Mouse (Mus musculus) liver, embryonic 11.5 days (tissue): Measurements from ENCODE around the gene Flt1. TPM values are rescaled to one million over a fixed set of nuclear protein-coding genes. Genes with fewer than 3 reads are reported as not detected.

ENCODE experiments used
- ATAC-seq: fragments of 200-750 bp; cut with Nextera tagmentation; replicated peaks from 2 replicates; pipeline ENCODE4 v1.8.0; 2017; ENCODE audit warnings: moderate number of reproducible peaks, mild to moderate bottlenecking, moderate TSS enrichment, moderate library complexity; ENCODE audit not compliant: low FRiP score
- DNase-seq: peaks from one replicate; pipeline ENCODE4 v3.0.0-alpha.2; 2017; ENCODE audit warnings: low spot score
- H3K27ac ChIP-seq: fragments of 300-500 bp; sonication (generic); 2 replicates; pipeline ENCODE4 v1.5.1; 2014; ENCODE audit warnings: mild to moderate bottlenecking, low read depth, low read length, control low read depth
- H3K27me3 ChIP-seq: fragments of 300-500 bp; sonication (generic); replicated peaks from 2 replicates; pipeline ENCODE4 v1.6.1; 2014; ENCODE audit warnings: low read length, mixed read lengths; ENCODE audit not compliant: control insufficient read depth, insufficient read depth
- H3K36me3 ChIP-seq: fragments of 300-500 bp; sonication (generic); 2 replicates; pipeline ENCODE4 v1.6.1; 2014; ENCODE audit warnings: mild to moderate bottlenecking, low read length, moderate library complexity, mixed read lengths; ENCODE audit not compliant: control insufficient read depth, insufficient read depth
- H3K4me1 ChIP-seq: fragments of 300-500 bp; sonication (generic); replicated peaks from 2 replicates; pipeline ENCODE4 v1.6.1; 2014; ENCODE audit warnings: low read length, mixed read lengths; ENCODE audit not compliant: control insufficient read depth, insufficient read depth
- H3K4me2 ChIP-seq: fragments of 300-500 bp; sonication (generic); 2 replicates; pipeline ENCODE4 v1.6.1; 2014; ENCODE audit warnings: mild to moderate bottlenecking, control low read depth, moderate library complexity
- H3K4me3 ChIP-seq: fragments of 300-500 bp; sonication (generic); 2 replicates; pipeline ENCODE4 v1.5.1; 2014; ENCODE audit warnings: low read depth, low read length, control low read depth
- H3K9ac ChIP-seq: fragments of 300-500 bp; sonication (generic); 2 replicates; pipeline ENCODE4 v1.6.1; 2014; ENCODE audit warnings: low read depth, low read length, control low read depth
- H3K9me3 ChIP-seq: fragments of 300-500 bp; sonication (generic); 2 replicates; pipeline ENCODE4 v1.6.1; 2016; ENCODE audit warnings: low read length, inconsistent platforms, mixed read lengths; ENCODE audit not compliant: control insufficient read depth
- WGBS: fragments of 180-500 bp; shearing (Covaris S2); extraction: QIAGEN DNeasy Blood & Tissue Kit; methylation state at CpG from one replicate; pipeline ENCODE4 v1.1.7; 2014; 5-methylcytosine and 5-hydroxymethylcytosine counted together
- polyA plus RNA-seq: library from polyadenylated mRNA; unstranded; fragments of >200 nt; fragmentation: Nextera tagmentation; extraction: Ambion mirVana; gene quantifications from 2 replicates; pipeline ENCODE4 v1.2.1, GENCODE M21; 2014

The Flt1 gene
- polyA plus RNA-seq, result 11.2 and 11.5 TPM in 2 replicates

GRCm38 (mm10) chr5:147725831-147726700 is at the start of gene Flt1:
Flt1 (minus strand) TSS chr5:147726011.
- H3K4me1 ChIP-seq, result peaks cover 8% of the 10 kb centered on the region; the same call in 1 of the 2 replicates
- H3K4me3 ChIP-seq, result peak within 1 kb of the TSS; percentile 48
- DNase-seq, result peak; percentile 45
- peak within 1 kb of the TSS; percentile 67 for H3K4me2 ChIP-seq
- H3K9ac ChIP-seq, result 0 out of 2 replicates have a peak within 1 kb of the TSS, but pooled peaks have one; percentile 12
- H3K27me3 ChIP-seq, result peaks cover 76% of the 10 kb centered on the region
- under 1% methylated on average over 79 of the region's 82 CpGs for WGBS
- H3K9me3 ChIP-seq, result no peaks in the 10 kb centered on the region
- H3K27ac ChIP-seq, result no peak within 1 kb of the TSS
- H3K36me3 ChIP-seq, result no peaks in the 10 kb centered on the region
- peak; percentile 37 for ATAC-seq

GRCm38 (mm10) chr5:147775222-147775621 is 49.4 kb upstream of the Flt1 start:
- no peaks in the 10 kb centered on the region for H3K4me1 ChIP-seq

GRCm38 (mm10) chr5:147769918-147770317 is 44.1 kb upstream of the Flt1 start:
- Histone ChIP-seq H3K4me3 (no peak overlapping the region), H3K27ac (no peak overlapping the region), H3K4me2 (no peak overlapping the region), H3K9ac (no peak overlapping the region), H3K36me3 (no peaks in the 10 kb centered on the region), H3K4me1 (no peaks in the 10 kb centered on the region), H3K9me3 (peaks cover 3% of the 10 kb centered on the region; the same call in 1 of the 2 replicates), H3K27me3 (no peaks in the 10 kb centered on the region; the same call in 1 of the 2 replicates)
- ATAC-seq, result no peak
- DNase-seq, result no peak
- 69% methylated on average over 6 of the region's 6 CpGs for WGBS

More at GRCm38 (mm10) chr5:147775222-147775621, 49.4 kb upstream of the Flt1 start:
- Histone ChIP-seq H3K27ac (no peak overlapping the region), H3K4me3 (no peak overlapping the region), H3K9me3 (peaks cover 3% of the 10 kb centered on the region; the same call in 1 of the 2 replicates), H3K36me3 (no peaks in the 10 kb centered on the region), H3K4me2 (no peak overlapping the region), H3K27me3 (no peaks in the 10 kb centered on the region), H3K9ac (no peak overlapping the region)
- DNase-seq, result no peak
- no peak for ATAC-seq
- 55% methylated on average over 7 of the region's 7 CpGs for WGBS

GRCm38 (mm10) chr5:147764061-147764460 is 38.2 kb upstream of the Flt1 start:
- no peak overlapping the region for H3K4me2 ChIP-seq
- WGBS, result 87% methylated on average over 4 of the region's 4 CpGs
- no peaks in the 10 kb centered on the region for H3K9me3 ChIP-seq
- no peaks in the 10 kb centered on the region for H3K27me3 ChIP-seq
- DNase-seq (no peak), ATAC-seq (no peak)
- H3K4me3 ChIP-seq, result no peak overlapping the region
- H3K27ac ChIP-seq, result no peak overlapping the region
- H3K4me1 ChIP-seq, result peaks cover 6% of the 10 kb centered on the region
- H3K9ac ChIP-seq, result no peak overlapping the region
- no peaks in the 10 kb centered on the region for H3K36me3 ChIP-seq

- Histone ChIP-seq H3K9ac (no peak overlapping the region), H3K4me3 (no peak overlapping the region), H3K36me3 (no peaks in the 10 kb centered on the region), H3K4me1 (peaks cover 8% of the 10 kb centered on the region), H3K4me2 (no peak overlapping the region), H3K27me3 (no peaks in the 10 kb centered on the region), H3K27ac (no peak overlapping the region), H3K9me3 (no peaks in the 10 kb centered on the region)
- ATAC-seq (no peak), DNase-seq (no peak)
- WGBS, result 33% methylated on average over 8 of the region's 8 CpGs
Observed at GRCm38 (mm10) chr5:147761984-147762383, 36.2 kb upstream of the Flt1 start.

GRCm38 (mm10) chr5:147761275-147761674 is 35.5 kb upstream of the Flt1 start:
- Histone ChIP-seq H3K27ac (no peak overlapping the region), H3K9ac (no peak overlapping the region), H3K9me3 (no peaks in the 10 kb centered on the region), H3K27me3 (no peaks in the 10 kb centered on the region), H3K36me3 (no peaks in the 10 kb centered on the region), H3K4me2 (peak overlapping the region; percentile 30; the same call in 1 of the 2 replicates), H3K4me3 (no peak overlapping the region), H3K4me1 (peaks cover 8% of the 10 kb centered on the region)
- 11% methylated on average over 9 of the region's 9 CpGs for WGBS
- DNase-seq (no peak), ATAC-seq (peak; percentile 52; the same call in 1 of the 2 replicates)

- Histone ChIP-seq H3K27ac (no peak overlapping the region), H3K9ac (no peak overlapping the region), H3K9me3 (no peaks in the 10 kb centered on the region), H3K4me2 (peak overlapping the region; percentile 62), H3K27me3 (no peaks in the 10 kb centered on the region), H3K36me3 (no peaks in the 10 kb centered on the region), H3K4me3 (peak overlapping the region; percentile 32), H3K4me1 (peaks cover 8% of the 10 kb centered on the region)
- WGBS, result 58% methylated on average over 9 of the region's 9 CpGs
- no peak for DNase-seq
- no peak for ATAC-seq
Observed at GRCm38 (mm10) chr5:147758640-147759319, 33.0 kb upstream of the Flt1 start.

GRCm38 (mm10) chr5:147757832-147758587 is 32.2 kb upstream of the Flt1 start:
- WGBS, result 39% methylated on average over 12 of the region's 12 CpGs
- Histone ChIP-seq H3K4me2 (peak overlapping the region; percentile 62), H3K36me3 (no peaks in the 10 kb centered on the region), H3K4me1 (peaks cover 10% of the 10 kb centered on the region), H3K27ac (no peak overlapping the region), H3K9ac (no peak overlapping the region), H3K27me3 (peaks cover 5% of the 10 kb centered on the region), H3K9me3 (no peaks in the 10 kb centered on the region), H3K4me3 (peak overlapping the region; percentile 32)
- no peak for ATAC-seq
- DNase-seq, result no peak
